Mouse (Mus musculus) Muller cell, postnatal 12 days (primary cell): ENCODE measurements around the gene Zswim5.
"Not testable (repeated sequence)": the region's sequence is repeated elsewhere in the genome, so short reads cannot be mapped to it uniquely, and the experiment has no call there.

Experiments
- DNase-seq: peaks from one replicate; pipeline ENCODE4 v3.0.0-alpha.2; 2015; ENCODE audit errors: inconsistent ontology term

The Zswim5 gene

GRCm38 (mm10) chr4:116876995-116877728 lies at the start of gene Zswim5:
Gene Zswim5 (plus strand): TSS chr4:116877376.
- DNase-seq: peak; percentile 83

- peak; percentile 66 for DNase-seq
Measured at GRCm38 (mm10) chr4:116827819-116828218, 49.4 kb upstream of the Zswim5 start.

- DNase-seq: no peak
Measured at GRCm38 (mm10) chr4:116829364-116830069, 47.7 kb upstream of the Zswim5 start.

GRCm38 (mm10) chr4:116830070-116830368 lies 47.2 kb upstream of the Zswim5 start:
- DNase-seq: no peak

- DNase-seq: no peak
Measured at GRCm38 (mm10) chr4:116838999-116839398, 38.2 kb upstream of the Zswim5 start.

GRCm38 (mm10) chr4:116840096-116840495 lies 37.1 kb upstream of the Zswim5 start:
- not testable (repeated sequence) for DNase-seq

- no peak for DNase-seq
Measured at GRCm38 (mm10) chr4:116840841-116841240, 36.3 kb upstream of the Zswim5 start.

- no peak for DNase-seq
Measured at GRCm38 (mm10) chr4:116844324-116844723, 32.9 kb upstream of the Zswim5 start.

GRCm38 (mm10) chr4:116849901-116850300 lies 27.3 kb upstream of the Zswim5 start:
- DNase-seq: peak; percentile 14

GRCm38 (mm10) chr4:116854286-116854685 lies 22.9 kb upstream of the Zswim5 start:
- DNase-seq: no peak

- no peak for DNase-seq
Measured at GRCm38 (mm10) chr4:116857203-116857602, 20.0 kb upstream of the Zswim5 start.

GRCm38 (mm10) chr4:116859711-116860110 lies 17.5 kb upstream of the Zswim5 start:
- no peak for DNase-seq

- DNase-seq: no peak
Measured at GRCm38 (mm10) chr4:116862023-116862422, 15.2 kb upstream of the Zswim5 start.

GRCm38 (mm10) chr4:116869898-116870297 lies 7.3 kb upstream of the Zswim5 start:
- no peak for DNase-seq

- no peak for DNase-seq
Measured at GRCm38 (mm10) chr4:116874595-116874994, 2.6 kb upstream of the Zswim5 start.

- DNase-seq: peak; percentile 65
Measured at GRCm38 (mm10) chr4:116876630-116876994, 564 bp upstream of the Zswim5 start.

GRCm38 (mm10) chr4:116877729-116878321 lies 649 bp downstream of the Zswim5 start:
- peak; percentile 65 for DNase-seq

- DNase-seq: peak; percentile 58
Measured at GRCm38 (mm10) chr4:116878491-116878890, 1.3 kb downstream of the Zswim5 start.

- DNase-seq: no peak
Measured at GRCm38 (mm10) chr4:116882679-116883078, 5.5 kb downstream of the Zswim5 start.

GRCm38 (mm10) chr4:116894200-116895080 lies 17.3 kb downstream of the Zswim5 start:
- no peak for DNase-seq

- DNase-seq: no peak
Measured at GRCm38 (mm10) chr4:116910489-116911181, 33.5 kb downstream of the Zswim5 start.
